Mouse (Mus musculus): ENCODE measurements at regions not wholly inside any gene's neighbourhood (a gene's known extent, or its start where the extent isn't known, plus 50 kb on each side); places are given as distances from the start of the nearest gene placed in this dataset.

DNA sequence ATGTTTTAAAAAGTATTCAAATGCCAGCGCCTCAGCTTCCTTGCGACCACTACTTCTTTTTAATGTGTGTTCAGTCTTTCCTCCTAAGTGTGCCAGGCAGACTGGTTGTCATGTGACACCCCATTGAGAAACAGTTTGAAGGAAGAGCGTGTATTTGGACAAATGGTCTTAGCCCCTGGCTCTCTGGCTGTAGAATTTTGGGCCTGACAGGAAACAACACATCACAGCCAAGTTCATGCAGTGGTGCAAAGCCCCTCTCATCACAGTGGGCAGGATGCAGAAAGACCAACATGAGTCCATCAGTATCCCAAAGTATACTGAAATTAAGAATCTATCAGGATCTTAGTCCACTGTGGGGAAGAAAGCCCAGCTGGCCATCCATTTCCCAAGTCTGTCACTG, 605.6 kb upstream of the Intu start:
- DNase-seq (ENCODE audit: low spot score): no peak

DNA sequence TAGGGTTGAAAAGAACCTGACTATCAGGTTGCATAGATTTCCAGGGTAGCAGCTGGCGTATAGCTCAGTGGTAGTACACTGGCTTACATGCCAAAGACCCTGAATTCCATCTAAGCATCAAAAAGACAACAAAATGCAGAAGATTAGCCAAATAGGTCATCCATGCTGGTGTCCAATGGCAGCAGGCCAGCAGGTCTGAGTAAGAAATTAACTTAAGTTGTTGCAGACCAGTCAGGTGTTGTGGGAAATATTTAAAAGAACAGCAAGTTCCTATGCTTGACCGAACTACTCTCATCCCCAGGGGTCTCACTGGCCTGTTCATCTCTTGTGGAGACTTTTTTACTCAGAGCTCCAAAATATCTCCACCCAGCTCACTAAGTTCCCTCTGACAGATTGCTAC, 602.7 kb upstream of the Intu start:
- peak; percentile 13 for DNase-seq (ENCODE audit: low spot score)

GRCm38 (mm10) chr3:39933372-39933771, 597.7 kb upstream of the Intu start:
- DNase-seq (ENCODE audit: low spot score): no peak

DNA sequence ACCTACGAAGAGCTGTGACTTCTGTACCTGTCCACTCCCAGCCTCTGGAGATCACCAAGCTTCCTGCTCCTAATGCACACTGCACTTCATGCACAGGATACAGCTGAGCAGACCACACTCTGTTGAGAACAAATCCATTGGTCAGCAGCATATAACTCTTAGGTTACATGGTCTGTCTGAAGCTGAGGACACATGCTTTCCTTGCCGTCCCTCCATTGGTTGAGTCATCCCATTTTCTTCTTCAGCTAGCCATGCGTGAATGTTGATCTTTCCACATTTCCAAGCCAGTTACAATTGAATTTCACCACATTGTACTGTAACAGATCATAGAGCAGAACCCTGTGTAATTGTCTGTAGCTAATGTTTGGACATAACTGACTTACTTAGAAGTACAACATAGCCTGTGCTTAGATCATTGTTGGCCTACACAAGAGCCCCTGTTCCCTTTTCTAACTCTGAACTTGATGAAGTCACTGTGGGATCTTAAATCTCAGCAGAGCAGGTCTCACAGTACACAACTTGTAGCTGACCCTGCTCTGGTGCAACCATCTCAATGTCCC, 593.3 kb upstream of the Intu start:
- DNase-seq (ENCODE audit: low spot score): peak; percentile 37

- peak; percentile 83 for DNase-seq (ENCODE audit: low spot score)
Measured at GRCm38 (mm10) chr3:39944581-39944980, 586.5 kb upstream of the Intu start.

DNA sequence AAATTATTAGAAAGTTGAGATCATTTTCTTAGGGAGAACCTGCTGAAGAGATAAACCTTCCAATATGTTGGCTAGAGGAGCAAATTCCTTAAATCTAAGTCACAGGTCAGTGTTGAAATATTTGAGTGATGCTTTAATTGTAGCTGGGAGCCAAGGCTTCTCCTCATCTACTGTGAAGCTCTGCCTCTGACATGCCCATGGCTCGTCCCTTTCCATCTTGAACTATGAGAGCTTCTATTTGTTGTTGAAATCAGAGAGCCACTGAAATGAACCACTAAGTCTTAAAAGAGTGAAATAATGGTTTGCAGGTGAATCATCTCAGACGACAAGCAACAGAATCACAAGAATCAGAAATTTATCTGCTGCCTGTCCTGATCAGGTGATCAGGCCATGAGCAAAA, 579.0 kb upstream of the Intu start:
- no peak for DNase-seq (ENCODE audit: low spot score)

GRCm38 (mm10) chr3:39952556-39952955, 578.5 kb upstream of the Intu start:
- no peak for DNase-seq (ENCODE audit: low spot score)

DNA sequence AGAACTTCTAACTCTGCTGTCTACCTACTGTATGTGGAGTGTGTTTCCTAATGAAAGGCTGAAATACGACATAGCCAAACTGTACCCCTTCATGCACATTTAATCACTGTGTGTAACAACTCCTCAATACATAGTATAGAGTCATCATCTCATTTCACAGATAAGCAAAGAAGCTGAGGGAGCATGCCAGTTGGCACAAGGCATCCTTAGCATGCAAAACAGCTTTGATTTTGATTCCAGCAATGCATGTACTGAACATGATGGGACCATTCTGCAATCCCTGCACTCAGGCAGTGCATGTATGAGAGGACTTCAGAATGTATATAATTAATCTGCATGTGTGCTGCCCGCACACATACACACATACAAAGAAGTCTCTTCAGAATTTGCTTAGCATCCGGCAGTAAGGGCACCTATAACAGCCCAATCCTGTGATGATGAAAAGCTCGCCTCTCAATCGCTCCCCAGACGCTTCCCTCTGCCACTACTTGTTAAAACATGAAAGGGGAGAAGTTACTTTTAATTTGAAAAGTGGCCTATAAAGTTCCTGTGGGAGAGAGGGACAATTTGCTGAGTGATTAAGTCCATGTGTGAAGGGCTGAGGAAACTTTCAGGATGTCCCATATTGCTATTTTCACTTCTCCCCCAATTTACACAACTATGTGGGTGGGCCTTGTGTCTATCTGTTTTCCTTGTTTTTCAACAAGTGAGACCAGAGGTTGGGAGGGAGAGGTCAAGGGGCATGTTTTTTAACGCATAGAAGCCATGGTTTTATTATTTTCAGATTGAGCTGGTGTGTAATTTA, 569.0 kb upstream of the Intu start:
- no peak for DNase-seq (ENCODE audit: low spot score)

DNA sequence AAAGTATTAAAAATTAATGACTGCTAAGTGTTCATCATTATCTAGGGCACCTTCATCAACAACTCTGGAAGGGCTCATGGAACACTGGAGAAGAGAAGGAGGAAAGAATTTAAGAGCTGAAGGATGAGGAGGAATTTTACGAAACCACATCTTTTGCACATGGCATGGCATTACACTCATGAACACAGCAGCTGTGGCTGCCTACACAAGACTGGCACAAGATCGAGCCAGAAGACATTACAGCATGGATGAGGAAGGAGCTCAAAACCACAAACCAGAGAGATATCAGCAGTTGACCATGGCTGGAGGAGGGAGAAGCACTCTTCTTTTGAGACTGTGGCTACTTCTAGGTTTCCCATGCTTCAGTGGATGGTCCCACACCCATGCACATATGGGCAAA, 565.7 kb upstream of the Intu start:
- DNase-seq (ENCODE audit: low spot score): no peak

DNA sequence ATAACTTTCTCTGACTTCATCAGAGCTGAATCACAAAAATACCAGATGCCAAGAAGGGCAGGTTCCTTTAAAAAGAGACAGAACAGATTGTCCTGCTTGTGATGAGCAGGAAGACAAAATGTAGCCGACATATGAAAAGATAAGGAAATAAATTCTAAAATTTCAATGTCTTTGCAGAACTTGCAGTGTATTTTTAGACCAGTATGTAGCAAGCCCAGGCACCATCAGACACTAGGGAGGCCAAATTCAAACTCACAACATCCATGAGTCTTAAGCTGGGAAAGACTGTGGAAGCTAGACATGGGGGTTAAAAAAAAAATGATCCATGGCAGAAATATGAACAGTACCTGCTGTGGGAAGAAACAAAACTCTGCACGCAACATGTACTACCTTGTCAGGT, 564.7 kb upstream of the Intu start:
- DNase-seq (ENCODE audit: low spot score): no peak

- no peak for DNase-seq (ENCODE audit: low spot score)
Measured at GRCm38 (mm10) chr3:39976937-39977336, 554.1 kb upstream of the Intu start.

- peak; percentile 8 for DNase-seq (ENCODE audit: low spot score)
Measured at GRCm38 (mm10) chr3:39978916-39979679, 552.0 kb upstream of the Intu start.

- no peak for DNase-seq (ENCODE audit: low spot score)
Measured at GRCm38 (mm10) chr3:39982656-39983055, 548.4 kb upstream of the Intu start.

- no peak for DNase-seq (ENCODE audit: low spot score)
Measured at GRCm38 (mm10) chr3:39987710-39988109, 543.4 kb upstream of the Intu start.

GRCm38 (mm10) chr3:39998628-39999027, 532.5 kb upstream of the Intu start:
- DNase-seq (ENCODE audit: low spot score): peak; percentile 42

GRCm38 (mm10) chr3:39999846-40000245, 531.2 kb upstream of the Intu start:
- no peak for DNase-seq (ENCODE audit: low spot score)

DNA sequence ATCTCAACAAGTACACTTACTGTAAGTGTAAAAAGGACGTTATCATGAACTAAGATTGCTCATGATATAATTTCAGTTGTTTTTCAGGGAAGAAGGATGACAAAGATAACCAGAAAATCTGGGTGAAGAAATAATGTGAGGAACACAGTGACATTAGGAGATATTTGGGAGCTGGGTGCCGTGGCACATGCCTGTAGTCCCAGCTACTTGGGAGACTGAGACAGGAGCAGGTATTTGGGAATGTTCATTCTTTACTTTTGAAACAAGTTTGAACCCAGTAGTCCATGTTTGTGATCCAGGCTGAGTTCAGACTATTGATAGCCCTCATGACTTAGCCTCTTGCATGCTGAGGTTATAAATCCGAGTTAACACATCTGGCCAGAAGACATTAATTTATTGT, 528.2 kb upstream of the Intu start:
- DNase-seq (ENCODE audit: low spot score): no peak

- no peak for DNase-seq (ENCODE audit: low spot score)
Measured at GRCm38 (mm10) chr3:40010051-40010450, 521.0 kb upstream of the Intu start.

DNA sequence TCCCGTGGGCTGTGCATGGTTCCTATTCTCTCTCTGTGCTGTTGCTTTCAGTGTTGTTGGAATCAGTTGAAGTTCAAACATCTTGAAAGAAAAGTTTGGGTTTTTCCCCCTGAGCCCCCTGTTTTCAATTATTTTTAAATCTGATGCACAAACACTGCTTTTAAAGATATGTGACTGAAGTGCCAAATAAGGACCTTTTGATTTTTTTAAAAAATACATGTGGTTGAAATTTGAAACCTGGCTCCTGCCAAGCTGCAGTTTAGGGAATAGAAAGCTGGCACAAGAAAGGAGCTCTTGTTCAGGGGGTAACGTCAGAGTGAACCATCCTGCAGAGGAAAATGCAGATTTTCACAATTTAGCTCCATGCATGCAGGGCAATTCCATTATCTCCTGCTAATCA, 509.4 kb upstream of the Intu start:
- no peak for DNase-seq (ENCODE audit: low spot score)

- DNase-seq (ENCODE audit: low spot score): no peak
Measured at GRCm38 (mm10) chr3:40027713-40028112, 503.4 kb upstream of the Intu start.

DNA sequence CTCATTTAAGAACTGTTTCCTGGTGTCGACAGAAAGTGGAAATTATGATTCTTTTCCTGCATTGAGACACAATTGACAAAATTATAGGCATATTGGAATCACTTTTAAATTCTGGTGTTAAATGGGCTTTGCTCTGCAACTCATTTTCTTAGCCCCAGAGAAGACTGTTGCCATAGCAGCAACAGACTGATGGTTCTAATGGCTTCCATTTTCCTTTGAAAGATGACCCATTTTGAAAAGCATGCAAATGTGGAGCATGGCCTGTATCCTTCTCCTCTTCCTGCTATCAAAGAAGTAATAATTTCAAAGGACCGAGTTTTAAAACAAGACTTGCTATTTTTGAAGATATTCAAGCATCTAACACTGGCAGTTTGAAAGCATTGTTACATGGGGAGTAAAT, 494.9 kb upstream of the Intu start:
- no peak for DNase-seq (ENCODE audit: low spot score)

DNA sequence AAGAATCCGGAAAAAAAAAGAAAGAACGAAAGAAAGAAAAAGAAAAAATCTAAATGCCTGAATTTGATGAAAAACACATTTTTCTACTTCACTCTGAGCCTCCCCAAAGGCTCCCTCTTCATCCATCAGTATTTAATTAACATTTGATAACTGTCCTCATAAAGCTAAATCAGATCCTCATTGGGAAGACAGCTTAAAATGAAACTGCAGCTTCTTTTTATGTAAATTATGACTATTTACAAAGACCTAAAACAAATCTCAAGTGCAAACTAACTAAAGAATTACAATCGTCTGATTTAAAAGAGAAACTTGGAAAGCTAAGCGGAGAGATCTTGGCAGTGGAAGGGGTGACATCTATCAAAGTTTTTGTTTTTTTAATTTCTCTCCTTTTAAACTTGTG, 481.4 kb upstream of the Intu start:
- DNase-seq (ENCODE audit: low spot score): no peak

DNA sequence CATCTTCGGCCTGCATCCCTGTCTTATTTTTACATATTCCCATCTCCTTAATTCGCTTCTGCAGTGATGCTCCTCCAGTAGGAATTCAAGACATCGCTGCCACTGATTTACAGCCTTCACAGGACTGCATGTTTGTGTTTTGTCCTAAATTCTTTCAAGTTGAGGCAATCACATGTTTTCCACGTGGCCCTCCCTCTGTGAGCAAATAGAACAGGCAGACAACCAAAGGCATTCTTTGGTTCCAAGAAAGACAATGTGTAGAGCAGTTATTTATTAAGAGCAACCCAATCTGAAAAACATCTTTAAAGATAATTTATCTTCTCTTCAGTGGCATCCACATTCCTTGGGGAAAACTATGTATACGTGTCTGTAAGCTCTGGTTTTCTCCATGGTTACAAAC, 472.8 kb upstream of the Intu start:
- peak; percentile 41 for DNase-seq (ENCODE audit: low spot score)

All from gastrocnemius, adult 18-20 months (tissue).